Mouse (Mus musculus) induced T-regulatory cell, adult 2 months (primary cell): ENCODE data around the gene Peli3.
"Not testable (repeated sequence)": the region's sequence is repeated elsewhere in the genome, so short reads cannot be mapped to it uniquely, and the experiment has no call there.

Experiments
- DNase-seq: peaks from one replicate; pipeline ENCODE4 v3.0.0-alpha.2; 2012; ENCODE audit warnings: low read depth

Peli3 gene

DNA sequence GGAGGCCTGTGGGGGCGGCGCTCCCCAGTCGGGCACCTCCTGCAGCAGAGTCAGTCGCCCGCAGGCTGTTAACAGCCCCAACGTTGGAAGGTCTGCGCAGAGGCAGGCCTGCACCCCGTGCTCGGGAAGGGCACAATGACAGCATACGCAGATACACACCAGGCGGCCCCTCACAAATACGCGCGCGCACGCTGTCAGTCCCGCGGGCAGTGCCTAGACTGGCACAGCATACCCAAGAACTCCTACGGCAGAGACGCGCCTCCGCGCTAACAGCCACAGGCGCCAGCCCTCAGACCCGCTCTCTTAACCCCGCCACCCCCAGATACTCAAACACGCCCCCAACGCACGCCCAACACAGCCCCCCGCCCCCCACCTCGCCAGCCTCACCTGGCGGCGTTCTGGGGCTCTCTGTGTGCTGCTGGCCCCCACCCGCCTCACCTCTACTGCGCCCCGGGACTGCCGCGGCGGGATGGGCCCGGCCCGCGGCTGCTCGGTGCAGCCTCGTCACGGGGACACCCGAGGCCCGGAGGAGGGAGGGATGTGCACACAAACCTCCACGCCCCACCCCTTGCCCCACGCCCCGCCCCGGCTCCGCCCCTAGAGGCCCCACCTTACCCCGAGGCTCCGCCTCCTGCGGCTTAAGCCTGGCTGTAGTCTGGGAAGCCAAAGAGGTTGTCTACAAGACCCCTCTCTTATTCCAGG, at the start of gene Peli3:
Gene Peli3 (minus strand): TSS at position 577 of the 702 bp plus-strand sequence.
- peak; percentile 80 for DNase-seq

DNA sequence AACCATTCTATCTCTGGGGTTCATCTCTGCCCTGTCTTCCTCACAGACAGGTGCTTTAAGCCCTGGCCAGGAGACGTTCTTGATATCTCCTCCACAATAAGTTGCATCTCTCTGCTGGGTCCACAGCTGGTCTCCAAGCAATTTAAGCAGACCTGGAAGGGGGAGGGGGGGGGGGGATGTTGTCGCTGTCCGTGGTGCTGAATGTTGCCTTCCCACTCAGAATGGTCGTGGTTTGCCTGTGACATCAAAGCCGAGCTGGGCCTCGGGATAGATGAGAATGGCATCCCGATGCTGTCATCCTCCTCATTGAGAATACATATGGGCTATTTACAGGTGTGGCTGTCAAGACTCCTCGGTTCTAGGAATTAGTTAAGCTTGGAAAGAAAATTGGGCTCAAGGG, 49.4 kb upstream of the Peli3 start:
- DNase-seq: peak; percentile 57

GRCm38 (mm10) chr19:4990716-4991115, 47.8 kb upstream of the Peli3 start:
- no peak for DNase-seq

DNA sequence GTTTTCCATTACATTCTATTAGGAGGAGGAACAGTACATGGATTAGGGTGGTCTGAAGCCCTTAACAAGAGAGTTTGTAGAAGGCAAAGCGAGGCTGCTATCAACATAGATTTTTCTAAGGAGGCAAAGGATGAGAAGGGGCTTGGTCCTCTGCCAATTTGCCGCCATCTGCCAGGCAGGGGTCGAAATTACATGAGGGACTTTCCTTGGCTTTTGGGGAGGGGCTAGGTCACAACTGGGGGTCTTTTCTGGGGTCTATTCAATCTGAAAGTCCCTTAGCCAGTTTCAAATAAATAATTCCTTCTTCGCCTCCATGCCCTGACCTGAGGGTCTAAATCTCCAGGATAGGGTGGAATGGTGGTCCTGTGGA, 47.3 kb upstream of the Peli3 start, which contains the start of gene Npas4:
Gene Npas4 (minus strand): TSS at position 61 of the 370 bp plus-strand sequence.
- no peak for DNase-seq

DNA sequence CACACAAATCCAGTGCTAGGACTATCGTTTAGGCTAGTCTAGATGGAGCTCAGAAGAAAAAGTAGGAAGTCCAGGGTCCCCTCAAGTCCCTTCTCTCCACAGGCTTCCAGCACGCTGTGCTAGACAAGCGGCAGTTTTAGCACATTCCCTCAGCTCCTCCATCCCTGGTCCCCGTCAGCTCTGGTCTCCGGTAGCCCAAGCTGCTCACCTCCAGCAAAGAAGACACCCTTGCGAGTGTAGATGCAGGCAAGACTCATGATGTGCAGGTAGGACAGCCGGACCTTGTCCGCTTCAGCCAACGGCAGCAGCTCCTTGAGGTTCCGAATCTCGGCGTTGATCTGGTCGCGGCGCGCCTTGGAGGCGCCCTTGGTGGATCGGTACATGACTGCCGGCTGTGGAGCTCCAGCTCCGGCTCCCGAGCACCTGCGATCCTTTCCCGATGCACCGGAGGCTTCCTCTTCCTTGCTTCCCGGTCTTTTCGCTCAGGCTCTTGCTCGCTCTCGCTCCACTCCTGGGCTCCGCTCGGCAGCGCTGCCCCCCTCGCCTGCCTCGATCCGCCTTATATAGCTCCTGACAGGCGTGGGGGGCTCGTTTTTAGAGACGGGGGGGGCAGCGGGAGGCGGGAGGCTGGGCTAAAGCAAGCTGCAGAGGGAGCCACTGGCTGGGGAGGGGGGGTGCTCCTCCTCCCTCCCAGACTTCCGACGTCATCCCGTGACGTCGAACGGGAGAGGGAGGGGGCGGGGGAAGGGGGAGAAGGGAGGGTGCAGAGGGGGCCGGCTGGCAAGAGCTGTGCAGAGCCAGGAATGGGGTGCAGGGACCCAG, 46.7 kb upstream of the Peli3 start:
- no peak for DNase-seq

DNA sequence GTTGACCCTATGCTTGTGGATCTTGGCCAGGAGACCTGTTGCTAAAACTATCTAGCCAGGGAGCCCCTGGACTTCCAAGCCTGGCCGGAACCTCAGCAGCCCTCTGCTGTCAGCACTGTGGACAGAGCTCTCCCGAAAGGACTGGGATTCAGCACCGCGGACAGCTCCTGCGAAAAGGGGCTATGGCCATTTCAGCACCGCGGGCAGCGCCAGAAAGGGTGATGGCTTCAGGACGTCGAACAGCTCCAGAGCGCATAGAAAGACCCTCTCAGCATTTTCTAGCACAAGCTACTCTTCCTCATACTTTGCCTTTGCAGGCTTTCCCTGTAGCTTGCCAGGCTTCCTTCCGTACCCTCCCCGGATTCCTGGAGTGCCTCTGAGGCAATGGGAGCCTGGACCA, 46.1 kb upstream of the Peli3 start:
- DNase-seq: peak; percentile 90

- peak; percentile 85 for DNase-seq
These were observed 38.8 kb upstream of the Peli3 start for GRCm38 (mm10) chr19:4981767-4982166.

DNA sequence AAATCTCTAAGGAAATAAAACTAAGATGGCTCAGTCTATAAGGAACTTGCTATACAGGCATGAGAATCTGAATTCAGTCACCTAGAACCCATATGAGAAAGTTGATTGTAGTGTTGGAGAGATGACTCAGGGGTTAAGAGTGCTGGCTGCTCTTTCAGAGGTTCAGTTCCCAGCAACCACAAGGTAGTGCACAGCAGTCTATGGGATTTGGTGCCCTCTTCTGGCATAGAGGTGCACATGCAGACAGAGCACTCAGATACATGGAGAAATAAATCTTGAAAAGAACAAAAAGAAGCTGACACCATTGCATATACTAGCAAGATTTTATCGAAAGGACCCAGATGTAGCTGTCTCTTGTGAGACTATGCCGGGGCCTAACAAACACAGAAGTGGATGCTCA, 25.3 kb upstream of the Peli3 start:
- peak; percentile 66 for DNase-seq

DNA sequence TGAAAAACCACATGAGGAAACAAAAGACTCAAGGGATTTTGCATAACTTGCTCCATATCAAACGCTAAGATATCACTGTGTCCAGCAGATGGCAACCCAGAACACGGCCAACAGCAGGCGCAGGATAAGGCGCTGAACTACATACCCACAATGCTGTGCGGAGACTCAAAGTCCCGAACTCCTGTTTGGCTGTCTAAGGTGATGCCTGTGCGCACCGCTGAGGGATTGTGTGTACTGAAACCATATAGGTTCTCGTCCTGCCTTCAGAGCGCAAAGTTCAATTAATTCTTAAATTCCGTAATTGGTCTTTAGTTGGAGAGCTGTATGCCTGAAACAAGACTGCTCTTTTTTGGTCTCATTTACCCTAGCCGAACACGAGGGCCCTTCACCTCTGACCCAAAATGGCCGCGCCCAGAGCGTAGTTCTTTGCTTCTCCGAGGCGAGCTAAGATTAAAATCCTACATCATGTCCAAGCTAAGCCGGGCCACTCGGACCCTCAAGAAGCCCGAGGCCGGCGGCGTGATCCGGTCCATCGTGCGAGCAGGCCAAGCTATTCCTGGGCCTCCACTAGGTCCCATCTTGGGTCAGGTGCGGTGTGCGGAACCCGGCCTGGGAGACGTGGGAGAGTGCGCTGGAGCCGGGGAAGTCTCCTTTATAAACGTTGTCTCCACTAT, 19.1 kb upstream of the Peli3 start, which contains the start of gene Mrpl11:
Gene Mrpl11 (plus strand): TSS at position 220 of the 674 bp plus-strand sequence.
- DNase-seq: peak; percentile 97

GRCm38 (mm10) chr19:4948641-4949040, 5.7 kb upstream of the Peli3 start:
- not testable (repeated sequence) for DNase-seq

DNA sequence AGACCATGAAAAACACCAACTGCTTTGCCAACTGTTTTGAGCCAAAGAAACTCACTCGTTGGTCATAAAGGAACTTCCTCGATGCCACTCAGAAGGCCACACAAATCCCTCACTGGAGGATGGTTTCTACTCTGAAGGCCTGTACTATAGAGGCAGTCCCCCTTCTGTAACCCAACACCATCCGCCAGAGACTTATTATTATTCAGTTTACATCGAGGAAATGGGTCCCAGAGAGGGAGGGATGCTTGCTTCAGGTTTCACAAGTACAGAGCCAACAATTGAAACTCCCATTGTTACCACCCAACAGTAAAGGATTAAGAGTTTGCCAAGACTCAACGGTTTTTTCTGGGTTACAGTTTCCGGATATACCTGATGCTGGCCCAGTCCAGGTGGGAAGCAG, 2.6 kb upstream of the Peli3 start:
- DNase-seq: no peak

- no peak for DNase-seq
These were observed 294 bp upstream of the Peli3 start for GRCm38 (mm10) chr19:4943253-4943588.

DNA sequence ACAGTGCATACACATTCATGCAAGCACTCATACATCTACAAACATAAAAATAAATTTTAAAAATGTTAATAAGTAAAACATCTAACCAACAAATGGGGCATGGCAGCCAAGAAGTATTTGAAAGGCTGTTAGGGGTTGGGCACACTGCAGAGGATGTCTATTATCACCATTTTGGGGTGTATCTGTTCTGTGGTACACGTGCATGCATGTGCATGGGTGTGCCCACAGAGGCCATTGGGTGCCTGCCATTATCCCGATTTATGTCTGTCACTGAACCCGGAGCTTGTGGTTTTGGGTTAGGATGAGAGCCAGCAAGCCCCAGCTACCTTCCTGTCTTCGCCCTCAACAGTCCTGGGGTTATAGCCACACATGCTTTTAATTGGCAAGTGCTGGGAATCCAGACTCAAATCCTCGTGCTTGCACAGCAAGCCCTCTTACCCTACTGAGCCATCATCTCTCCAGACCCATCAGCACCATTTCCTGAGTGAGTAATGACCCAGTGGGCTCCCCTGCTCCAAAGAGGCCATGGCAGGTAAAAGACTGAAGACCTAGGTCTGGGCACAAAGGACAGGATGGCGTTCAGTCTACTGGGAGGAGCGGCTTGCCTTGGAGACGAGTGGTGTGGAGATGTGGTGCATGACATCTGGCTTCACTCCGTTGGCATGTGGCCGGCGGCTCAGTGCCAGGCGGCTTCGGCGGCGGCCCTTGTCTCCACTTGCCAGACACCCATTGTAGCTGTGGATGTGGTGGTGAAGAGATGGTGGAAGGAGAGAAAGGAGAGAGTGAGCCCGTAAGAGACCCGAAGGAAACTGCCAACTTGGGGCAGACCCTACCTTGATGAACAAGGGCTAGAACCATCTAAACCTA, 5.2 kb downstream of the Peli3 start:
- no peak for DNase-seq

GRCm38 (mm10) chr19:4936896-4937295, 6.0 kb downstream of the Peli3 start:
- no peak for DNase-seq

GRCm38 (mm10) chr19:4928781-4929180, 14.1 kb downstream of the Peli3 start:
- DNase-seq: no peak

- DNase-seq: peak; percentile 99
These were observed 14.9 kb downstream of the Peli3 start, which contains the start of gene Dpp3 for GRCm38 (mm10) chr19:4927904-4928531. Gene Dpp3, minus strand, starts transcription at chr19:4928287.

- DNase-seq: no peak
These were observed 17.6 kb downstream of the Peli3 start for GRCm38 (mm10) chr19:4925121-4925860.

- no peak for DNase-seq
These were observed 23.3 kb downstream of the Peli3 start for GRCm38 (mm10) chr19:4919652-4920051.

DNA sequence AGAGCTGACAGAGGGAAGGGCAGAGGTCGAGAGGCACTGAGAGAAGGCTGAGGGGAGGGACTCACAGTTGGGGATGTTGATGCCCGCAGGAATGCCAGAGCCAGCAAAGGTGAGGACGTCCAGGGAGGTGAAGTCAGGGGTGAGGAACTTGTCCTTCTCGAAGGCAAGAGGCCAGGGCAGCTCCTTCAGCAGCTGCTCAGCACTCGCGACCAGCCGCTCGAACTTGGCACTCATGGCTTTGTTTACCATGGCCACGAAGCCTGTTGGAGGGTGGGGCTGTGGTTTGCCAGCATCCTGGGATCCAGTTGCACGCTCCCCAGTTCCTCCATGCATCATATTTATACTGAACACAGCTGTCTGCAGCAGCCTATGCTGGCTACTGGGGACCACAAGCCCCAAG, 26.1 kb downstream of the Peli3 start:
- DNase-seq: no peak

GRCm38 (mm10) chr19:4915924-4916603, 26.9 kb downstream of the Peli3 start:
- DNase-seq: no peak
